Mouse (Mus musculus): ENCODE measurements around the gene Tmem45b. TPM values are rescaled to one million over a fixed set of nuclear protein-coding genes. Genes with fewer than 3 reads are reported as not detected.

Gene Tmem45b
- polyA plus RNA-seq, 1 experiment from 2014 or later, result 0.11 TPM

GRCm38 (mm10) chr9:31422143-31422542 lies 42.1 kb downstream of the Tmem45b start:
- WGBS, result 94% methylated on average over 5 of the region's 5 CpGs
- peaks cover 77% of the 10 kb centered on the region for H3K36me3 ChIP-seq (replicated peaks; ENCODE audit: control insufficient read depth, insufficient read depth)

GRCm38 (mm10) chr9:31418821-31419220 lies 45.4 kb downstream of the Tmem45b start:
- DNase-seq (ENCODE audit: low spot score) (no peak), ATAC-seq (ENCODE audit: low FRiP score) (no peak)
- peaks cover 97% of the 10 kb centered on the region for H3K36me3 ChIP-seq (replicated peaks; ENCODE audit: control insufficient read depth, insufficient read depth)
- 95% methylated on average over 1 of the region's 1 CpGs for WGBS
- H3K9ac ChIP-seq, result no peak overlapping the region
- no peak overlapping the region for H3K27ac ChIP-seq
- H3K4me2 ChIP-seq (replicated peaks), result no peak overlapping the region
- H3K9me3 ChIP-seq (ENCODE audit: control insufficient read depth, low read length), result no peaks in the 10 kb centered on the region
- H3K4me3 ChIP-seq (replicated peaks; ENCODE audit: low read length), result no peak overlapping the region
- no peaks in the 10 kb centered on the region for H3K4me1 ChIP-seq (replicated peaks; ENCODE audit: control insufficient read depth, insufficient read depth, low read length)
- no peaks in the 10 kb centered on the region for H3K27me3 ChIP-seq (ENCODE audit: control insufficient read depth, insufficient read depth, low read length)

More at GRCm38 (mm10) chr9:31422143-31422542, 42.1 kb downstream of the Tmem45b start:
- Histone ChIP-seq H3K4me2 (replicated peaks) (no peak overlapping the region), H3K27me3 (ENCODE audit: control insufficient read depth, insufficient read depth, low read length) (no peaks in the 10 kb centered on the region), H3K27ac (no peak overlapping the region), H3K9me3 (ENCODE audit: control insufficient read depth, low read length) (no peaks in the 10 kb centered on the region), H3K4me1 (replicated peaks; ENCODE audit: control insufficient read depth, insufficient read depth, low read length) (no peaks in the 10 kb centered on the region), H3K4me3 (replicated peaks; ENCODE audit: low read length) (no peak overlapping the region), H3K9ac (no peak overlapping the region)
- ATAC-seq (ENCODE audit: low FRiP score), result no peak
- no peak for DNase-seq (ENCODE audit: low spot score)

GRCm38 (mm10) chr9:31412165-31412564 lies 52.1 kb downstream of the Tmem45b start:
- 98% methylated on average over 4 of the region's 4 CpGs for WGBS
- ATAC-seq (ENCODE audit: low FRiP score), result no peak

DNA sequence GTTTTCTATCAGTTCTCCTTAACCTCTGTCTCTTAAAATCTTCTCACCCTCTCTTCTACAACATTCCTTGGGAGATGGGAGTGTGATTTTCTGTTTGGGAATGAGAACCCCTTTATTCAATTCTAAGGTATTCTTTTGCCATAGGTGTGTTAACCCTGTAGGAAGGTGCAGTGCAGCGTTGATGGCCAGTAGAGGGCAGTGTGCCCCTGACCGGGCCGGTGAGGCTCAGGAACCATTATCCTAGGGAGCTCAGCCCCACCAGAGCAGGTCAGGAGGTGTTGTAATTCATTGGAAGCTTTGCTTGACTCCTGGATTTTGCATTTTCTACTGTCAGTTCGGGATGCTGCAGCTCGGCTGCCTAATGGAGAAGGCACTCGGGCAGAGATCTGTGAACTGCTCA lies 59.0 kb downstream of the Tmem45b start:
- no peak overlapping the region for H3K4me3 ChIP-seq (replicated peaks; ENCODE audit: low read length)
- DNase-seq (ENCODE audit: low spot score) (no peak), ATAC-seq (ENCODE audit: low FRiP score) (no peak)
- H3K4me2 ChIP-seq (replicated peaks), result no peak overlapping the region
- H3K27me3 ChIP-seq (ENCODE audit: control insufficient read depth, insufficient read depth, low read length), result no peaks in the 10 kb centered on the region
- H3K27ac ChIP-seq, result no peak overlapping the region
- WGBS, result 66% methylated on average over 6 of the region's 6 CpGs
- H3K4me1 ChIP-seq (replicated peaks; ENCODE audit: control insufficient read depth, insufficient read depth, low read length), result no peaks in the 10 kb centered on the region
- H3K9me3 ChIP-seq (ENCODE audit: control insufficient read depth, low read length), result no peaks in the 10 kb centered on the region
- no peak overlapping the region for H3K9ac ChIP-seq
- H3K36me3 ChIP-seq (replicated peaks; ENCODE audit: control insufficient read depth, insufficient read depth), result peaks cover 91% of the 10 kb centered on the region

More at GRCm38 (mm10) chr9:31412165-31412564, 52.1 kb downstream of the Tmem45b start:
- Histone ChIP-seq H3K27me3 (ENCODE audit: control insufficient read depth, insufficient read depth, low read length) (no peaks in the 10 kb centered on the region), H3K9ac (no peak overlapping the region), H3K4me2 (replicated peaks) (no peak overlapping the region), H3K4me1 (replicated peaks; ENCODE audit: control insufficient read depth, insufficient read depth, low read length) (no peaks in the 10 kb centered on the region), H3K27ac (no peak overlapping the region), H3K4me3 (replicated peaks; ENCODE audit: low read length) (no peak overlapping the region), H3K36me3 (replicated peaks; ENCODE audit: control insufficient read depth, insufficient read depth) (peaks cover 96% of the 10 kb centered on the region), H3K9me3 (ENCODE audit: control insufficient read depth, low read length) (no peaks in the 10 kb centered on the region)
- no peak for DNase-seq (ENCODE audit: low spot score)

GRCm38 (mm10) chr9:31404311-31404710 lies 60.0 kb downstream of the Tmem45b start:
- Histone ChIP-seq H3K27me3 (ENCODE audit: control insufficient read depth, insufficient read depth, low read length) (no peaks in the 10 kb centered on the region), H3K4me3 (replicated peaks; ENCODE audit: low read length) (no peak overlapping the region), H3K4me2 (replicated peaks) (no peak overlapping the region), H3K9me3 (ENCODE audit: control insufficient read depth, low read length) (no peaks in the 10 kb centered on the region), H3K27ac (no peak overlapping the region), H3K36me3 (replicated peaks; ENCODE audit: control insufficient read depth, insufficient read depth) (peaks cover 90% of the 10 kb centered on the region), H3K9ac (no peak overlapping the region), H3K4me1 (replicated peaks; ENCODE audit: control insufficient read depth, insufficient read depth, low read length) (no peaks in the 10 kb centered on the region)
- no peak for DNase-seq (ENCODE audit: low spot score)
- no peak for ATAC-seq (ENCODE audit: low FRiP score)
- 92% methylated on average over 2 of the region's 2 CpGs for WGBS

DNA sequence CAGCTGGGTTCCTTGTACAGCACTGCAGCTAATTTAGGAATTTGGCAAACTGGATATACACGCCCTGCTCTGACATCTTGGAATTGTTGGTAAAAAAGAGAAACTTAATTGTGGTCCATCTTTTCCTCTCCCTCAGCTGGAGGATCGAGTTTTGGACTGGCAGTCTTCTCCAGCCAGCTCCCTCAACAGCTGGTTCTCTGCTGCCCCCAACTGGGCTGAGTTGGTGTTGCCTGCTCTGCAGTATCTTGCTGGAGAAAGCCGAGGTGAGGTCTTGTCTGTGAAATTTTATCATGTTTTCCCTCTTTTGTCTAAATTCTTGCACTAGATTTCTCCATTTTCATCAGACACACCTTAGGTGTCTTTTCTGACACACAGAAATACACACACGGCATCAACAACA lies 63.8 kb downstream of the Tmem45b start:
- Histone ChIP-seq H3K9ac (no peak overlapping the region), H3K27ac (no peak overlapping the region), H3K4me2 (replicated peaks) (no peak overlapping the region), H3K36me3 (replicated peaks; ENCODE audit: control insufficient read depth, insufficient read depth) (peaks cover 99% of the 10 kb centered on the region), H3K27me3 (ENCODE audit: control insufficient read depth, insufficient read depth, low read length) (no peaks in the 10 kb centered on the region), H3K4me1 (replicated peaks; ENCODE audit: control insufficient read depth, insufficient read depth, low read length) (no peaks in the 10 kb centered on the region), H3K9me3 (ENCODE audit: control insufficient read depth, low read length) (no peaks in the 10 kb centered on the region), H3K4me3 (replicated peaks; ENCODE audit: low read length) (no peak overlapping the region)
- ATAC-seq (ENCODE audit: low FRiP score) (no peak), DNase-seq (ENCODE audit: low spot score) (peak; percentile 76)
- 61% methylated on average over 4 of the region's 4 CpGs for WGBS

DNA sequence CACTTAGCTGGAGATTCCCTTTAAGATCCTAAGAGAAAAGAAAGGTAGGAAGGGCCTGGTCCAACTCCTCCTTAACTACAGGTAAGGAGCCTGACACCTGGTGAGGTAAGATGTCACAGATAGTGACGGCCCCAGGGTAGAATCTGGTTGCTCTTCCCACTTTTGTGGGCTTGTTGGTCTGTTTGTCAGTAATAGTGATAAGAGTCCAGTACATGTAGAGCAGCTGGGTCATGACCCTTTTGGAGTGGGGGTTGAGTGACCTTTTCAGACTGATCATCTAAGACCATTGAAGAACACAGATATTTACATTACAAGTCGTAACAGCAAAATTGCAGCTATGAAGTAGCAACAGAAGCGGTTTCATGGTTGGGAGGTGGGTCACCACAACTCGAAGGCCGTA lies 77.1 kb downstream of the Tmem45b start:
- 89% methylated on average over 5 of the region's 5 CpGs for WGBS
- H3K4me1 ChIP-seq (replicated peaks; ENCODE audit: control insufficient read depth, insufficient read depth, low read length), result peaks cover 21% of the 10 kb centered on the region

GRCm38 (mm10) chr9:31386368-31387180 lies 77.7 kb downstream of the Tmem45b start:
- ATAC-seq (ENCODE audit: low FRiP score), result peak; percentile 79
- Histone ChIP-seq H3K9ac (peak overlapping the region; percentile 81), H3K4me1 (replicated peaks; ENCODE audit: control insufficient read depth, insufficient read depth, low read length) (peaks cover 21% of the 10 kb centered on the region), H3K27ac (peak overlapping the region; percentile 72), H3K27me3 (ENCODE audit: control insufficient read depth, insufficient read depth, low read length) (no peaks in the 10 kb centered on the region), H3K4me2 (replicated peaks) (peak overlapping the region; percentile 75), H3K36me3 (replicated peaks; ENCODE audit: control insufficient read depth, insufficient read depth) (peaks cover 24% of the 10 kb centered on the region), H3K4me3 (replicated peaks; ENCODE audit: low read length) (peak overlapping the region; percentile 89), H3K9me3 (ENCODE audit: control insufficient read depth, low read length) (no peaks in the 10 kb centered on the region)
- WGBS, result 12% methylated on average over 43 of the region's 44 CpGs
- DNase-seq (ENCODE audit: low spot score), result peak; percentile 25

More for the DNA sequence above, 77.1 kb downstream of the Tmem45b start:
- Histone ChIP-seq H3K27ac (no peak overlapping the region), H3K27me3 (ENCODE audit: control insufficient read depth, insufficient read depth, low read length) (no peaks in the 10 kb centered on the region), H3K9me3 (ENCODE audit: control insufficient read depth, low read length) (no peaks in the 10 kb centered on the region), H3K9ac (peak overlapping the region; percentile 81; the same call in 1 of the 2 replicates), H3K4me3 (replicated peaks; ENCODE audit: low read length) (peak overlapping the region; percentile 89), H3K36me3 (replicated peaks; ENCODE audit: control insufficient read depth, insufficient read depth) (peaks cover 30% of the 10 kb centered on the region), H3K4me2 (replicated peaks) (peak overlapping the region; percentile 75)
- ATAC-seq (ENCODE audit: low FRiP score), result no peak
- DNase-seq (ENCODE audit: low spot score), result no peak

DNA sequence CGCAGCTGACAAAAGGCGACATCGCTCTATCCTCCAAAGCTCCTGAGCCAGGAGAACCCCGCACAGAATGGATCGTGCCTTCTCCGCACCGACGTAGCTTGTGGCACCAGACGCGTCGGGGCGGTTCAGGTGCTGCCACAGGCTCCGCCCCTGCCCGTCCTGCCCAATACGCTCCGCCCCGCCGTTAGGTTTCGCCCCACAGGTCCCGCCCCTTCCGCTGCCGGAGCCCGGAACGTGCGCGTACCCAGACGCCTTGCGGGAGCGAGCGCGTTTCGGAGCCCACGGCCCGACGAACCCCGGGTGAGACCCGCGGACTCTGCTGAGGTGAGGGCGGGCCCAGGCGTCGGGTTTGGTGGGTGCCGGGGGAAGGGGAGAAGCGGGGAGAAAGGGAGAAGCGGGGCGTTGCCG lies 78.3 kb downstream of the Tmem45b start, which contains the start of gene Nfrkb:
Gene Nfrkb (plus strand): TSS at position 246 of the 408 bp plus-strand sequence.
- ATAC-seq (ENCODE audit: low FRiP score), result peak; percentile 97
- H3K4me1 ChIP-seq (replicated peaks; ENCODE audit: control insufficient read depth, insufficient read depth, low read length), result peaks cover 21% of the 10 kb centered on the region
- under 1% methylated on average over 45 of the region's 46 CpGs for WGBS

More for the DNA sequence above, 78.3 kb downstream of the Tmem45b start, which contains the start of gene Nfrkb:
- H3K27me3 ChIP-seq (ENCODE audit: control insufficient read depth, insufficient read depth, low read length), result no peaks in the 10 kb centered on the region
- peak within 1 kb of the TSS; percentile 89 for H3K4me3 ChIP-seq (replicated peaks; ENCODE audit: low read length)
- peak within 1 kb of the TSS; percentile 75 for H3K4me2 ChIP-seq (replicated peaks)
- H3K36me3 ChIP-seq (replicated peaks; ENCODE audit: control insufficient read depth, insufficient read depth), result peaks cover 18% of the 10 kb centered on the region
- peak within 1 kb of the TSS; percentile 81 for H3K9ac ChIP-seq
- DNase-seq (ENCODE audit: low spot score), result peak; percentile 96
- H3K9me3 ChIP-seq (ENCODE audit: control insufficient read depth, low read length), result no peaks in the 10 kb centered on the region
- peak within 1 kb of the TSS; percentile 72 for H3K27ac ChIP-seq
